Mouse (Mus musculus) cerebellum, adult (tissue): ENCODE data around the gene Nxpe3.

Experiments used
- ATAC-seq: cut with Nextera tagmentation; 2 replicates; pipeline ENCODE4 v1.9.2; 2017; ENCODE audit warnings: mild to moderate bottlenecking, moderate library complexity, mixed read lengths; ENCODE audit not compliant: insufficient number of reproducible peaks, low FRiP score, low TSS enrichment

The Nxpe3 gene

DNA sequence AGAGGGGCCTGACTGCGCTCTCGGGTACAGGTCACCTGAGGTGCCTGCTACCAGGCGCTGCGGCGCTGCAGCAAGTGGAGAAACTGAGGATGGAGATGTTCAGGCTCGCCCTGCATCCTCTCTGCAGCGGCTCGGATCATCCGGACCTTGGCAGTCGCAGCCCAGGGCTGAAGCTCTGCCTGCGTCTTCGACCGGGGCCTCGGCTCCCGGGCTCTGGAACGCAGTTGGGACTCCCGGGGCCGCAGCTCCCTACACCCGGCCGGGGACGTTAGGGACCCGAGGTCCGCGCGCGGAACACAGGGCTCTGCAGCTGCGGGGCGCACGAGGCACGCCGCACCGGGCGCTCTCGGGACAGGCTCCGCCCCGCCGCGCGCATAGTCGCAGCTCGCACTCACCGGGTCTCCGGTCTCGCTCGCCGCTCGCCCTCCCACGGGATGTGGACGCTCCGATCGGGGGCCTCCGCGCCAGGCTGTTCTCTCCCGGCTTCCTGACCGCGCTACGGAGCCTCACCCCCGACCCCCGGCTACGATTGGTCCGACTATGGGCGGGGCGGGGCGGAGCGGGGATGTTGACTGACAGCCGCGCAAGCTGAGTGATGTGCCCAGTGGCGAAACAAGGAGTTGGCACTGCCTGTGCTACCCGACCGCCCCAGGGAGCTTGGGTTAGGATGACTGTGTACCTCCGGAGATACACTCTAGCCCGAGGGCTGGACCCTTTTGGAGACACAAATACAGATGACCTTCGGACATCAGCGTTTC is at the start of gene Nxpe3:
Gene Nxpe3 (minus strand): TSS at position 393 of the 758 bp plus-strand sequence.
- peak; percentile 92 for ATAC-seq

DNA sequence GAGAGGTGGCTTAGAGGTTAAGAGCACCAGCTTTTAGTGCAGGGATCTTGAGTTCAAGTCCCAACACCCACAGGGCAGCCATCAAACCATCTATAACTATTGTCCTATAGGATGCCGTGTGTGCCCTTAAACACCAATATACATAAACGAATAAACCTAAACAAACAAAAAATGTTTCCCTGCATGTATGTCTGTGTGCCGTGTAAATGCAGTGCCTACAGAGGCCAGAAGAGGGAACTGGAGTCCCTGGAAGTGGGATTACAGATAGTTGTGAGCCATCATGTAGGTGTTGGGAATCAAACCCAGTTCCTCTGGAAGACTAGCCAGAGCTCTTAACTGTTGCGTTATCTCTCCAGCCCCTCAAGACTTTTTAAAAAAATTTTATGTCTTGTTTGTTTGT is 45.7 kb upstream of the Nxpe3 start:
- no peak for ATAC-seq

- no peak for ATAC-seq
Observed at GRCm38 (mm10) chr16:55939703-55940102, 44.6 kb upstream of the Nxpe3 start.

DNA sequence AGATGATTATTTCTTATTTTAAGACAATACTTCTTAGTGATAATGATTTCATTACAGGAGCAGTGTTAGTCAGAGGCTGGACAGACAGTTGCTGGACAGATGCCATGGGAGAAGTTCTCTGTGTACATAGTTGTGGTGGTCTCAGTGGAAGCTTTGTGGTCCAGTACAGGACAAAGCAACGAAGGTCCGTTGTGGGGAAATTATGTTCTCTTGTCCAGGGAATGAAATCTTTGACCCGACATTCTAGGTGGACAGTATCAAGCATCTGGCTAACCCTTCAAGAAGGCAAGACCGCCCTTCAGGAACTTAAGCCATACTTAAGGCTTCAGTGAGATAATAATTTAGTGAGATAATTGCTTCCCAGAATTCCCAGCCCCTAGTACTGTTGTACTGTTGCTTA is 43.7 kb upstream of the Nxpe3 start:
- ATAC-seq = no peak

DNA sequence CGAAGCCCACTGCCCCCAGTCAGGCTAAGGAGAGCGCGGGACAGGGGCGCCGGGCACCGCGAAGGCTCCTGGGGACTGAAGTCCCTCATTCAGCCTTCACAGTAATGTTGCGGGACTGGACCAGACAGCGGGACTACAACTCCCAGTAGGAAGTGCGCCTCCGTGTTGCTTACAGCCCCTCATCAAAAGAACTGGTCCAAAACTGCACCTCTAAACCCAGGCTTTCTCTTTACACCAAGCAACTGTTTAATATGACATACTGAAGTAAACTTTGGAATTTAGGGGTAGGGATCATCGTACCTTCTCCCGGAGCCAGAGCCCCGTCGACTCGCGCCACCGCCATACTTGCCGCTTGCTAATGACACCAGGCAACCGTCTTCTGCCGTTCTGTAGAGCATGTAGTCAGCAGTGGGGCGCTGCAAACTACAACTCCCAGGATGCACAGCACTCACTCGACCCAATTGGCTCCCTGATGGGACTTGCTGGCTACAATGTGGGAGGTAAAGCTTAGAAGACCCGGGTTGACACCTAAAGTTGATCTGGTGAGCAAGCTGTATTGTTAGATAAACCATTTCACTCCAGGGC is 39.5 kb upstream of the Nxpe3 start, which contains the start of gene Cep97:
Gene Cep97 (minus strand): TSS at position 403 of the 585 bp plus-strand sequence.
- peak; percentile 99 for ATAC-seq

GRCm38 (mm10) chr16:55933681-55934343 is 38.7 kb upstream of the Nxpe3 start:
- peak; percentile 33 for ATAC-seq

GRCm38 (mm10) chr16:55924010-55924409 is 28.9 kb upstream of the Nxpe3 start:
- no peak for ATAC-seq

- ATAC-seq = no peak
Observed at GRCm38 (mm10) chr16:55922079-55922478, 27.0 kb upstream of the Nxpe3 start.

DNA sequence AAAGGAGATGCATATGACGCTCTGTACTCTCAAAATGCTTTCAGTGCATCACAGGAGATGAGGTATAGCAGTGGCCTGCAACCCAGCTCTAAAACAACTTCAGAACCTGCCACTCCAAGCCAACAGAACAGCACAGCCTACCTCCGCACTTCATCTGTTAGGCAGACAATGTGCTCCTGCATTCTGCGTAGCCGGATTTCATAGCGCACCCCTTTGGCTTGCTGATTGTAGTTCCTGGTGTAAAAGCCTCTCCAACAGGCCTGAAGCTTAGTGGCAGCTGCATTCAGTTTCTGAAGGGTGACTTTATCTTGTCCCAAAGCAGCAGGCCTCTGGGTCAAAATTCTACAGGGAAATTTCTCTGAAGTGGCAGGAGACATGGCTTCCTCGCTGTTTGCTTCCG is 19.6 kb upstream of the Nxpe3 start:
- ATAC-seq = no peak

DNA sequence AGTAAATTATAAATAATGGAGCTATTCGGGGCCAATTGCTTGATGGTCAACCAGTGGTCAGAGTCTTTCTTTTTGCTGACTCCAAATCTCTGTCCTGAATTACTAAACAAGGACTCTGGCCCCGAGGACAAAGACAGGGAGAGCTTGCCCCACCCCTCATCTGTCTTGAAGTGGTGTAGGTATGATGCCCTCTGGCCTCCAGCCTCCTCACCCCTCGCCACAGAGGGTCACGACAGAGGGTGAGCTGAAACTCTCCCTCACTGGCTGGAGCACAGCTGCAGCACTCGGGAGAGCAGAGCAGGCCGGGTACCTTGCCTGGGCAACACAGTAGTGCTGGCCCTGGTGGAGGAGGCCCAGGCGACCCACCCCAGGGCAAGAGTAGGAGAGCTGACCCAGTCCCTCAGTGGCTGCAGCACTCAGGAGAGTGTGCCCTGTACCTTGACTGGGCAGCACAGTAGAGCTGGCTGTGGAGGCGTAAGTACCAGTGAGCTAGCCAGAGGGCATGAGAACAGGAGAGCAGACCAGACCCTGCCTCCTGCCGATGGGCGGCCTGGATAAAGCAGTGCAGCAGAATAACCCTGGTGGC is 15.2 kb upstream of the Nxpe3 start:
- ATAC-seq = no peak

GRCm38 (mm10) chr16:55906928-55907679 is 12.0 kb upstream of the Nxpe3 start:
- ATAC-seq = no peak

DNA sequence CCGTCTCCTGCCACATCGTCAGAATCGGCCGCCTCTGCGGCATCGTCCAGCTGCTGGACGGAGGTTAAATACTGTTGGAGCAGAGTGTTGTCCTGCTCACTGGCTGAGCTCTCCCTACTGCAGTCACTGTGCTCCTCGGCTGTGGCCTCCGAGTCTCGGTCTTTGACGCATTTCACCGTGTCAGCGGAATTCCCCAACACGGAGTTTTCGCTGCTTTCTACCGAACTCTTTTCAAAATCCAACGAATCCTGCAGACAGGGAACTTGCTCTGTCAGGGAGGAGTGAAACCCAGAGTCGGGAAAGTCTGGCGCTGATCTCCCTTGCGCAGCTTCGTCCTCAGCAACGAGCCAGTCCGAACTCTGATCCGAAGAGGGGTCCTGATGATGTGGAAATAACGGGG is 10.3 kb upstream of the Nxpe3 start:
- no peak for ATAC-seq

DNA sequence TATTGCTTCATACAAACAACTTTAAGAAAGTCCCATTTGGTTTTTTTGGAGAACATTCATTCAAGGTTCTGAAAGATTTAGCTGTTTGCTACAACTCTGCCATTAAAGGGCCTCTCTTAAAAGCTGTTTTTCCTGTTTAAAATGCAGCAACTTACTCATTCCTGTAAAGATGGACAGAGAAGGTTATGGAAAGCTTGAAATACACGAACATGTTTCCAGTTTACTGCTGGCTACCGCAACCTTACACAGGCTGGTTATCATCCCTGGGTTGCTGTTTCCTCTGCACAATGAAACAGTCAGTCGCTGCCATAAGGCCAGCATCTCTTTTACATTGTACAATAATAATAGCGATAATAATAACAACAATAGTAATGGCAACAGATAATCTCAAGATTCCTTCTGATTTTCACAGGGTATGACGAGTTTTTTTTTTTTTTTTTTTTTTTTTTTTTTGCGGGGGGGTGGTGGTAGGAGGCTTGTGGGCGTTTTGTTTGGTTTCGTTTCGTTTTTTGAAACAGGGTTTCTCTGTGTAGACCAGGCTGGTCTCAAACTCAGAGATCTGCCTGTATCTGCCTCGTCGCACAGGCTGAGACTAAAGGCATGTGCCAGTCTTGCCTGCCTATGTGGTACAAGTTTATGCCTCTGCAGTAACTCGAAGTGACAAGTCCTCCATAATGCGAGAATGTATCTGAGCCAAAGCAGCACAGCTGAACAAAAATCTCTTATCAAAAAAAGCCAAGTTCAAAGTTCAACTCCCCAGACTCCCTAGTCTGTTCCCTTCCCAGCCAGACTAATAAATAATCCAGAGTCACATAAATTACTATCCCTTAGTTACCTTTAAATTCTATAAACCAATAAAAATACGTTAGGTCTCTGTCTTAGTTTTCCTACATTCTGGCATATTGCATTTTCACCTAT is 7.0 kb upstream of the Nxpe3 start:
- no peak for ATAC-seq

DNA sequence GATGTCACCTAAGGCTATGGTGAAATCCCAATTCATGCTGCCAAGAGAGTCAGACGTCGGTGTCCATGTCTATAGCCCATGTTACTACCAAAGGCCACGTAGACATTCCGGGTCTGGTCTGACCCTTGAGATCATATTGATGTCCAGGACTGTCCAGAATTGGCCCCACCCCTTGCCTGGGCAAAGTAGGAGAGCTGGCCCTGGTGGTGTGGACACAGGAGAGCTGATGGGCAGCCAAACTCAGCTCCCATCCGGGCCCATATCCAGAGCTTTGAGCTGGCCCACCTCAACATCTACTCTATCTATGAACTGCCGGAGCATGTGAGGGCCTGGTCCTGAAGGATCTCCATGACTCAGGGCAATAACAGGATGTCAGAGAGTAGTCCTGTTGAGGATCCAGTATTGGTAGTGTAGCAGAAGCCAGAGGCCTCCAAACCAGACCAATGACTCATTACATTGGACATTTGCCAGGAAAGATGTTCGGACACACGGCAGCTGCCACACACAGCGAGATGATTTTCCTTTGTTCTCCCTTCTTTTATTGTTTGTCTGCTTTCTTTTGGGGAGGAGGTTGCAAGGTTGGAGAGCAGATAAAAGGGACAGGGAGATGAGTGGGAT is 3.4 kb upstream of the Nxpe3 start:
- ATAC-seq = no peak

DNA sequence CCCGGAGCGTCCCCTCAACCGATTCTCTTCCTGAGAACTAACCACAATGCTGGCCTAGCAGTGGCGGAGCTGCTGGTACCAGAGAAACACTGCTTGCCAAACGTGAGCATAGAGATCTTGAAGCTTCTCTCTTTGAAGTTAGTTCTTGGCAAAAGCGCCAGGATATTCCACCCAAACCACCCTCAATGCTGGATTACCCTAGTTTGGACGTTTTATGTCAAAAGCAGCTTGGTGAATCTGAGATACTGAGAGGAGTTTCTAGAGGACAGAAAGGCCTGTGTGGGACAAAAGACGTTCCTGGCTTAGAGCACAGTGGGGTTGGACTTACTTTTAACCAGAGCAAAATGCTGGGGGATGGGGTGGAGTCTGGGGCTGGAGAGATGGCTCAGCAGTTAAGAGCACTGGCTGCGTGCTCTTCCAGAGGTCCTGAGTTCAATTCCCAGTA is 588 bp upstream of the Nxpe3 start:
- no peak for ATAC-seq

DNA sequence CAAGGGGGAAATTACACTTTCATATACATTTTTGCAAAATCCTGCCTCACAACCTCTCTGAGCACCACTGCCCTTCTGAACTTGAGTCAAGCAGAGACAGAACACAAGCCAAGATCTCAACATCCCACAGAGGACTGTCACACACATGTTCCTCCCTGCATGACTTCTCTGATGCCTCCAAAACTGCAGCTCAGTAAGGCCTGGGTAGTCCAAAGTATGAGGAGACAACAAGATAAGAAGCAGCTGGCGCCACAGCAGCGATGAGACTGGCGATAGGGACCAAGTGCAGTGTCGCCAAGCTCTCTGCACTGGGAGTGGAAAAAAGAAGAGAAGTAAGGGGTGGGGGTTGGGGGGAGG is 571 bp downstream of the Nxpe3 start:
- peak; percentile 9; the same call in 1 of the 2 replicates for ATAC-seq

- ATAC-seq = no peak
Observed at GRCm38 (mm10) chr16:55893410-55894107, 1.5 kb downstream of the Nxpe3 start.

- no peak for ATAC-seq
Observed at GRCm38 (mm10) chr16:55892484-55892883, 2.6 kb downstream of the Nxpe3 start.
